In genomic region chr10:61211743-61212142, GRCm38 (mm10) we compare ENCODE assay signal across 9 mouse cellular contexts. TPM values are rescaled to one million over a fixed set of nuclear protein-coding genes. Genes with fewer than 3 reads are reported as not detected.
A peak's percentile ranks its signal among the peaks of the same experiment; 100 is the strongest.
DNase-seq lines count a peak whose midpoint lies in the region; ATAC-seq and TF ChIP-seq lines count a peak whose summit lies in the region.
"Had no signal": no experiment of that assay in that cellular context is flagged by ENCODE, and none has a peak within 500 bp of the region (broad histone marks: within the 10 kb centered on the region; RNA-seq: fewer than 3 reads in every experiment).

No protein-coding gene starts in this region.

- peak; percentile 68 for DNase-seq in midbrain, embryonic 10.5 days (ENCODE audit: low spot score)
- peak; percentile 89 for DNase-seq in R1 (ENCODE audit: low read depth, low spot score)
- DNase-seq in cerebellum, postnatal 10 days: peak; percentile 85 to 87
- DNase-seq in gastrocnemius, postnatal 14 days: peak; percentile 63
- DNase-seq in layer of hippocampus, postnatal 25 days (ENCODE audit: extremely low spot score in 1 of 2, low spot score in 1 of 2): peak; percentile 19 to 62
- peak; percentile 87 for DNase-seq in midbrain, postnatal 0 days (ENCODE audit: low spot score)

- peaks cover 19% of the 10 kb centered on the region for H3K27me3 ChIP-seq in midbrain, embryonic 10.5 days (ENCODE audit: low read depth, poor library complexity, severe bottlenecking)
- 0 out of 2 replicates have a peak, but pooled peaks cover 2% of the 10 kb centered on the region for H3K27me3 ChIP-seq in midbrain, embryonic 15.5 days (replicated peaks)
- H3K27me3 ChIP-seq in midbrain, postnatal 0 days (ENCODE audit: insufficient read depth, low read length): no peaks in the 10 kb centered on the region

- no peak overlapping the region for H3K27ac ChIP-seq in midbrain, embryonic 10.5 days (replicated peaks)
- H3K27ac ChIP-seq in midbrain, embryonic 15.5 days: no peak overlapping the region
- no peak overlapping the region for H3K27ac ChIP-seq in midbrain, postnatal 0 days (ENCODE audit: low read depth, low read length)

- no peak overlapping the region for H3K9ac ChIP-seq in midbrain, embryonic 15.5 days
- no peak overlapping the region for H3K9ac ChIP-seq in midbrain, postnatal 0 days (replicated peaks; ENCODE audit: low read length, poor library complexity, severe bottlenecking)

- ATAC-seq in midbrain, embryonic 15.5 days (replicated peaks): no peak
- no peak for ATAC-seq in midbrain, postnatal 0 days (ENCODE audit: low FRiP score)
- ATAC-seq in monocyte, adult 5-6 weeks (replicated peaks; ENCODE audit: insufficient number of reproducible peaks, low FRiP score, low TSS enrichment, poor library complexity, severe bottlenecking): no peak

- peak; percentile 79 for TF ChIP-seq CTCF in midbrain, postnatal 0 days (IDR thresholded peaks at IDR 0.05)

- no peaks in the 10 kb centered on the region for H3K36me3 ChIP-seq in midbrain, embryonic 10.5 days
- no peaks in the 10 kb centered on the region for H3K36me3 ChIP-seq in midbrain, embryonic 15.5 days (replicated peaks)
- no peaks in the 10 kb centered on the region for H3K36me3 ChIP-seq in midbrain, postnatal 0 days (ENCODE audit: insufficient read depth, low read length)

- H3K4me1 ChIP-seq in midbrain, embryonic 10.5 days: peaks cover 9% of the 10 kb centered on the region
- H3K4me1 ChIP-seq in midbrain, embryonic 15.5 days: no peaks in the 10 kb centered on the region
- no peaks in the 10 kb centered on the region for H3K4me1 ChIP-seq in midbrain, postnatal 0 days (ENCODE audit: insufficient read depth, low read length)

- H3K4me3 ChIP-seq in midbrain, embryonic 10.5 days: no peak overlapping the region
- H3K4me3 ChIP-seq in midbrain, embryonic 15.5 days: no peak overlapping the region
- H3K4me3 ChIP-seq in midbrain, postnatal 0 days (ENCODE audit: low read depth, low read length): no peak overlapping the region

- intact Hi-C loops in gastrocnemius, postnatal 14 days (cut with DNase I; ENCODE audit: low total_unique reads): no loop called here

- 12% methylated on average over 13 of the region's 13 CpGs for WGBS in midbrain, embryonic 10.5 days
- WGBS in midbrain, embryonic 15.5 days: 10% methylated on average over 13 of the region's 13 CpGs
- 9% methylated on average over 13 of the region's 13 CpGs for WGBS in midbrain, postnatal 0 days

- H3K4me2 ChIP-seq in midbrain, embryonic 15.5 days: no peak overlapping the region
- no peak overlapping the region for H3K4me2 ChIP-seq in midbrain, postnatal 0 days (ENCODE audit: low read depth, low read length, poor library complexity, severe bottlenecking)

- peaks cover 8% of the 10 kb centered on the region; the same call in 1 of the 2 replicates for H3K9me3 ChIP-seq in midbrain, embryonic 10.5 days (replicated peaks)
- no peaks in the 10 kb centered on the region for H3K9me3 ChIP-seq in midbrain, embryonic 15.5 days
- no peaks in the 10 kb centered on the region for H3K9me3 ChIP-seq in midbrain, postnatal 0 days (ENCODE audit: low read length)

RNA-seq across cellular contexts. Expression of gene Tbata, which starts 40.0 kb away (rescaled TPM):
- not detected in 2 replicates for polyA plus RNA-seq in midbrain, embryonic 10.5 days (2016; fragmentation: Nextera tagmentation; extraction: Ambion mirVana)
- not detected in 2 replicates for polyA plus RNA-seq in midbrain, embryonic 15.5 days (2015; fragmentation: Nextera tagmentation; extraction: Ambion mirVana)
- total RNA-seq in gastrocnemius, postnatal 14 days (2021): not detected
- total RNA-seq in layer of hippocampus, postnatal 25 days (2021): 10 to 100 TPM in 1 of 2 experiments, 1 to 10 TPM in 1; 9.6 to 16.1 TPM
- 0.11 TPM in 1 of 2 replicates, not detected in the other for total RNA-seq in midbrain, postnatal 0 days (2014; rRNA removed)
- 0.11 TPM in 1 of 2 replicates, not detected in the other for polyA plus RNA-seq in midbrain, postnatal 0 days (2015; fragmentation: Nextera tagmentation; extraction: Ambion mirVana)
- total RNA-seq in monocyte, adult 5-6 weeks (2017): not detected in 3 replicates
- polyA plus RNA-seq: heart, embryonic 14.5 days had no signal
